In the genomic region with DNA sequence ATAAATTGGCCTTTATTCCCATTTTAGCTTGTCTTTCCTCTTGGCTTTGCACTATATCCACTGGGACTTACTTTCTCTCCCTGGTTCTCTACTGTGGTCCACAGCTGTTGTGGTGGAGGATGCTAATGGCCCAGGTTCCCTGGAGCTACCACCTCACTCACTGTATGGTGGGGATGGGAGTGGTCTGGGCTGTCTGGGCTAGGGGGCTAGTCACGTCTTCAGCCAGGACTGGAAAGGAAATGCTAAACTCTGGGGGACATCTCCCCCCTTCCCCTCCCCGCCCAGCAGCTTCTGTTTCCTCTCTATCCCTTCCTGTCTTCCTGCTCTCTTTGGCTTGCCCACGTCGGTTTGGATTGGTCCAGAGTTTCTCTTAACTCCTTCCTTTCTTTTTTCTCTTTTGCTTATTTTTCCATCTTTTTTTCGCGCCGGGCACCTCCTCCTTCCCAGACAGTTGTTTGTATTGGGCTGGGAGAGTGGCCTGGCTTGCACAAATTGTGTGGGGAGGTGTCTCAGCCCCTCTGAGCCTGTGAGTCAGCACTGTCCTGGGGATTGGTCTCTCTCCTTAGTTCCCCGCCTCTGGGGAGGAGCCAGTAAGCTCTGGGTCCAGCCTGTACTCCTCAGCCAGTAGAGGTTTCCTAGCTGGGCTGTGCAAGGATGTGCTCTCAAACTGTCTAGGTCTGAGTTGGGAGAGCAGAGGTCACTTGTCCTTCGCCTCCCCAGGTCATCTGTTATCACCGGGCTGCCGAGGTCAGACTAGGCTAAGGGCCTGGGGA, we compare ENCODE assay signal across 8 mouse cellular contexts. TPM values are rescaled to one million over a fixed set of nuclear protein-coding genes. Genes with fewer than 3 reads are reported as not detected.
DNase-seq lines count a peak whose midpoint lies in the region; ATAC-seq and TF ChIP-seq lines count a peak whose summit lies in the region.

No protein-coding gene starts in this region.

- 4% methylated on average over 11 of the region's 11 CpGs for WGBS in forebrain, embryonic 14.5 days
- 13% methylated on average over 11 of the region's 11 CpGs for WGBS in heart, postnatal 0 days
- WGBS in liver, postnatal 0 days (ENCODE audit: insufficient replicate concordance), result 11% methylated on average over 11 of the region's 11 CpGs
- WGBS in neural tube, embryonic 14.5 days, result 2% methylated on average over 11 of the region's 11 CpGs

- H3K4me2 ChIP-seq in forebrain, embryonic 14.5 days (ENCODE audit: low read length), result peak overlapping the region; percentile 42
- peak overlapping the region; percentile 85 for H3K4me2 ChIP-seq in heart, postnatal 0 days (ENCODE audit: low read depth, low read length)
- H3K4me2 ChIP-seq in liver, postnatal 0 days (ENCODE audit: low read depth, low read length), result peak overlapping the region; percentile 96
- peak overlapping the region; percentile 54 for H3K4me2 ChIP-seq in neural tube, embryonic 14.5 days (ENCODE audit: low read depth, low read length)

- ATAC-seq in forebrain, embryonic 14.5 days, result no peak; the same call in 1 of the 2 replicates
- peak; percentile 65 for ATAC-seq in heart, postnatal 0 days (ENCODE audit: insufficient read depth, low read depth)
- ATAC-seq in liver, postnatal 0 days, result peak; percentile 54
- peak; percentile 45; the same call in 1 of the 2 replicates for ATAC-seq in neural tube, embryonic 14.5 days (ENCODE audit: low read depth)

- no peak for TF ChIP-seq CTCF in ES-Bruce4 (IDR thresholded peaks at IDR 0.05; ENCODE audit: low read depth, low read length)
- no peak for TF ChIP-seq CTCF in heart, postnatal 0 days (IDR thresholded peaks at IDR 0.05; ENCODE audit: low read depth)
- TF ChIP-seq CTCF in liver, postnatal 0 days (IDR thresholded peaks at IDR 0.05; ENCODE audit: low read depth), result no peak

- H3K27ac ChIP-seq in ES-Bruce4 (ENCODE audit: insufficient read depth, low read length), result peak overlapping the region; percentile 86
- H3K27ac ChIP-seq in forebrain, embryonic 14.5 days (ENCODE audit: low read depth, low read length), result no peak overlapping the region
- peak overlapping the region; percentile 98 for H3K27ac ChIP-seq in heart, postnatal 0 days (ENCODE audit: low read depth)
- H3K27ac ChIP-seq in liver, postnatal 0 days (ENCODE audit: low read depth), result peak overlapping the region; percentile 75
- peak overlapping the region; percentile 52; the same call in 1 of the 2 replicates for H3K27ac ChIP-seq in neural tube, embryonic 14.5 days (ENCODE audit: low read depth, low read length)

- H3K36me3 ChIP-seq in ES-Bruce4 (ENCODE audit: control insufficient read depth, insufficient read depth, low read length, poor library complexity, severe bottlenecking), result peaks cover 4% of the 10 kb centered on the region
- H3K36me3 ChIP-seq in forebrain, embryonic 14.5 days (ENCODE audit: control insufficient read depth, insufficient read depth, low read length), result peaks cover 9% of the 10 kb centered on the region; the same call in 1 of the 2 replicates
- peaks cover 27% of the 10 kb centered on the region for H3K36me3 ChIP-seq in heart, postnatal 0 days (replicated peaks; ENCODE audit: control insufficient read depth, insufficient read depth, low read length)
- peaks cover 29% of the 10 kb centered on the region for H3K36me3 ChIP-seq in liver, postnatal 0 days (replicated peaks; ENCODE audit: insufficient read depth, low read length)
- no peaks in the 10 kb centered on the region for H3K36me3 ChIP-seq in neural tube, embryonic 14.5 days (ENCODE audit: control insufficient read depth, insufficient read depth, low read length)

- H3K4me1 ChIP-seq in ES-Bruce4 (ENCODE audit: control insufficient read depth, insufficient read depth, low read length), result peaks cover 13% of the 10 kb centered on the region
- H3K4me1 ChIP-seq in forebrain, embryonic 14.5 days (ENCODE audit: control insufficient read depth, insufficient read depth, low read length), result peaks cover 20% of the 10 kb centered on the region
- H3K4me1 ChIP-seq in heart, postnatal 0 days (ENCODE audit: control insufficient read depth, insufficient read depth), result peaks cover 12% of the 10 kb centered on the region; the same call in 1 of the 2 replicates
- H3K4me1 ChIP-seq in liver, postnatal 0 days (ENCODE audit: insufficient read depth), result peaks cover 61% of the 10 kb centered on the region
- peaks cover 23% of the 10 kb centered on the region for H3K4me1 ChIP-seq in neural tube, embryonic 14.5 days (ENCODE audit: control insufficient read depth, insufficient read depth, low read length)

- peak; percentile 82 for DNase-seq in c-Kit-positive CD71-positive TER-119-positive erythroid progenitor cells, embryonic 14.5 days (ENCODE audit: low spot score)
- peak; percentile 58 for DNase-seq in forebrain, embryonic 14.5 days (ENCODE audit: low spot score)
- DNase-seq in heart, postnatal 0 days (ENCODE audit: low spot score), result peak; percentile 88
- DNase-seq in kidney, postnatal 4 days, result peak; percentile 82 to 89
- peak; percentile 84 for DNase-seq in liver, postnatal 0 days
- peak; percentile 52 for DNase-seq in urinary bladder, adult 2 months (ENCODE audit: low spot score)

- H3K4me3 ChIP-seq in ES-Bruce4 (ENCODE audit: low read depth, low read length), result peak overlapping the region; percentile 85
- peak overlapping the region; percentile 25 for H3K4me3 ChIP-seq in forebrain, embryonic 14.5 days (ENCODE audit: low read depth, low read length)
- peak overlapping the region; percentile 47 for H3K4me3 ChIP-seq in heart, postnatal 0 days (ENCODE audit: low read depth, low read length)
- H3K4me3 ChIP-seq in liver, postnatal 0 days (ENCODE audit: low read depth, low read length), result peak overlapping the region; percentile 67
- peak overlapping the region; percentile 28 for H3K4me3 ChIP-seq in neural tube, embryonic 14.5 days (ENCODE audit: low read depth, low read length)

- no peaks in the 10 kb centered on the region for H3K27me3 ChIP-seq in ES-Bruce4 (ENCODE audit: control insufficient read depth, insufficient read depth, low read length, poor library complexity, severe bottlenecking)
- H3K27me3 ChIP-seq in forebrain, embryonic 14.5 days (replicated peaks; ENCODE audit: control insufficient read depth, insufficient read depth, low read length), result no peaks in the 10 kb centered on the region
- H3K27me3 ChIP-seq in heart, postnatal 0 days (ENCODE audit: control insufficient read depth, insufficient read depth, low read length), result no peaks in the 10 kb centered on the region
- H3K27me3 ChIP-seq in liver, postnatal 0 days (ENCODE audit: insufficient read depth, low read length), result no peaks in the 10 kb centered on the region
- H3K27me3 ChIP-seq in neural tube, embryonic 14.5 days (ENCODE audit: control insufficient read depth, insufficient read depth, low read length), result no peaks in the 10 kb centered on the region

- peak; percentile 86 for TF ChIP-seq POLR2A in ES-Bruce4 (IDR thresholded peaks at IDR 0.05; ENCODE audit: insufficient read depth, low read length)

- no peaks in the 10 kb centered on the region for H3K9me3 ChIP-seq in ES-Bruce4 (replicated peaks; ENCODE audit: control insufficient read depth, insufficient read depth, low read length, poor library complexity, severe bottlenecking)
- no peaks in the 10 kb centered on the region for H3K9me3 ChIP-seq in forebrain, embryonic 14.5 days (replicated peaks; ENCODE audit: control insufficient read depth, low read length)
- H3K9me3 ChIP-seq in heart, postnatal 0 days (replicated peaks; ENCODE audit: control insufficient read depth, low read length), result no peaks in the 10 kb centered on the region
- H3K9me3 ChIP-seq in liver, postnatal 0 days (ENCODE audit: low read length), result no peaks in the 10 kb centered on the region
- no peaks in the 10 kb centered on the region for H3K9me3 ChIP-seq in neural tube, embryonic 14.5 days (ENCODE audit: control insufficient read depth, low read length)

- H3K9ac ChIP-seq in ES-Bruce4 (ENCODE audit: low read depth, poor library complexity, severe bottlenecking), result peak overlapping the region; percentile 82
- peak overlapping the region; percentile 66; the same call in 1 of the 2 replicates for H3K9ac ChIP-seq in forebrain, embryonic 14.5 days (ENCODE audit: low read length)
- peak overlapping the region; percentile 61 for H3K9ac ChIP-seq in heart, postnatal 0 days (replicated peaks; ENCODE audit: low read depth, low read length)
- peak overlapping the region; percentile 46 for H3K9ac ChIP-seq in liver, postnatal 0 days (replicated peaks)
- peak overlapping the region; percentile 59 for H3K9ac ChIP-seq in neural tube, embryonic 14.5 days (replicated peaks; ENCODE audit: low read depth, low read length)

- peak; percentile 63 for TF ChIP-seq EP300 in ES-Bruce4 (IDR thresholded peaks at IDR 0.05; ENCODE audit: insufficient read depth, low read depth, low read length)
- no peak for TF ChIP-seq EP300 in heart, postnatal 0 days (IDR thresholded peaks at IDR 0.05; ENCODE audit: low read depth)
- no peak for TF ChIP-seq EP300 in liver, postnatal 0 days (IDR thresholded peaks at IDR 0.05; ENCODE audit: low read depth)

RNA-seq across cellular contexts. Expression of gene Shc1, which starts 2.9 kb away (rescaled TPM):
- 87.4 and 88.9 TPM in 2 replicates for polyA plus RNA-seq in ES-Bruce4 (2011; ENCODE audit: insufficient read depth, insufficient read length, low read depth, missing spikeins)
- polyA plus RNA-seq in forebrain, embryonic 14.5 days (2014; fragmentation: Nextera tagmentation; extraction: Ambion mirVana), result 9.9 and 11.8 TPM in 2 replicates
- 82.1 and 125 TPM in 2 replicates for total RNA-seq in heart, postnatal 0 days (2014; rRNA removed; ENCODE audit: low replicate concordance)
- 35.0 and 35.8 TPM in 2 replicates for polyA plus RNA-seq in heart, postnatal 0 days (2015; fragmentation: Nextera tagmentation; extraction: Ambion mirVana)
- polyA plus RNA-seq in liver, postnatal 0 days (2015; fragmentation: Nextera tagmentation; extraction: Ambion mirVana), result 23.8 and 24.7 TPM in 2 replicates
- 4.1 and 18.9 TPM in 2 replicates for polyA plus RNA-seq in neural tube, embryonic 14.5 days (2014; fragmentation: Nextera tagmentation; extraction: Ambion mirVana)
- polyA plus RNA-seq in urinary bladder, adult 2 months (2012; rRNA removed), result 85.7 and 87.7 TPM in 2 replicates

RNA-seq across cellular contexts. Expression of gene Cks1b, which starts 3.0 kb away (rescaled TPM):
- 290 and 304 TPM in 2 replicates for polyA plus RNA-seq in ES-Bruce4 (2011; ENCODE audit: insufficient read depth, insufficient read length, low read depth, missing spikeins)
- polyA plus RNA-seq in forebrain, embryonic 14.5 days (2014; fragmentation: Nextera tagmentation; extraction: Ambion mirVana), result 200 and 269 TPM in 2 replicates
- total RNA-seq in heart, postnatal 0 days (2014; rRNA removed; ENCODE audit: low replicate concordance), result 83.7 and 100 TPM in 2 replicates
- 127 and 129 TPM in 2 replicates for polyA plus RNA-seq in heart, postnatal 0 days (2015; fragmentation: Nextera tagmentation; extraction: Ambion mirVana)
- polyA plus RNA-seq in liver, postnatal 0 days (2015; fragmentation: Nextera tagmentation; extraction: Ambion mirVana), result 130 and 141 TPM in 2 replicates
- 72.0 and 85.4 TPM in 2 replicates for polyA plus RNA-seq in neural tube, embryonic 14.5 days (2014; fragmentation: Nextera tagmentation; extraction: Ambion mirVana)
- 21.7 and 29.6 TPM in 2 replicates for polyA plus RNA-seq in urinary bladder, adult 2 months (2012; rRNA removed)

RNA-seq across cellular contexts. Expression of gene Pygo2, which starts 8.8 kb away (rescaled TPM):
- 41.7 and 43.3 TPM in 2 replicates for polyA plus RNA-seq in ES-Bruce4 (2011; ENCODE audit: insufficient read depth, insufficient read length, low read depth, missing spikeins)
- 35.2 and 41.1 TPM in 2 replicates for polyA plus RNA-seq in forebrain, embryonic 14.5 days (2014; fragmentation: Nextera tagmentation; extraction: Ambion mirVana)
- 24.1 and 49.8 TPM in 2 replicates for total RNA-seq in heart, postnatal 0 days (2014; rRNA removed; ENCODE audit: low replicate concordance)
- polyA plus RNA-seq in heart, postnatal 0 days (2015; fragmentation: Nextera tagmentation; extraction: Ambion mirVana), result 9.6 and 10.4 TPM in 2 replicates
- 5.9 and 6.9 TPM in 2 replicates for polyA plus RNA-seq in liver, postnatal 0 days (2015; fragmentation: Nextera tagmentation; extraction: Ambion mirVana)
- 39.8 and 50.3 TPM in 2 replicates for polyA plus RNA-seq in neural tube, embryonic 14.5 days (2014; fragmentation: Nextera tagmentation; extraction: Ambion mirVana)
- polyA plus RNA-seq in urinary bladder, adult 2 months (2012; rRNA removed), result 34.0 and 38.0 TPM in 2 replicates

RNA-seq across cellular contexts. Expression of gene Flad1, which starts 9.5 kb away (rescaled TPM):
- 16.5 and 25.1 TPM in 2 replicates for polyA plus RNA-seq in ES-Bruce4 (2011; ENCODE audit: insufficient read depth, insufficient read length, low read depth, missing spikeins)
- 34.9 and 41.0 TPM in 2 replicates for polyA plus RNA-seq in forebrain, embryonic 14.5 days (2014; fragmentation: Nextera tagmentation; extraction: Ambion mirVana)
- total RNA-seq in heart, postnatal 0 days (2014; rRNA removed; ENCODE audit: low replicate concordance), result 50.9 and 79.3 TPM in 2 replicates
- 46.6 and 50.8 TPM in 2 replicates for polyA plus RNA-seq in heart, postnatal 0 days (2015; fragmentation: Nextera tagmentation; extraction: Ambion mirVana)
- polyA plus RNA-seq in liver, postnatal 0 days (2015; fragmentation: Nextera tagmentation; extraction: Ambion mirVana), result 18.8 and 20.0 TPM in 2 replicates
- polyA plus RNA-seq in neural tube, embryonic 14.5 days (2014; fragmentation: Nextera tagmentation; extraction: Ambion mirVana), result 29.5 and 30.8 TPM in 2 replicates
- polyA plus RNA-seq in urinary bladder, adult 2 months (2012; rRNA removed), result 30.8 and 34.6 TPM in 2 replicates

RNA-seq across cellular contexts. Expression of gene Pbxip1, which starts 15.3 kb away (rescaled TPM):
- 12.2 and 13.6 TPM in 2 replicates for polyA plus RNA-seq in ES-Bruce4 (2011; ENCODE audit: insufficient read depth, insufficient read length, low read depth, missing spikeins)
- 7.7 and 8.3 TPM in 2 replicates for polyA plus RNA-seq in forebrain, embryonic 14.5 days (2014; fragmentation: Nextera tagmentation; extraction: Ambion mirVana)
- total RNA-seq in heart, postnatal 0 days (2014; rRNA removed; ENCODE audit: low replicate concordance), result 73.2 and 81.0 TPM in 2 replicates
- polyA plus RNA-seq in heart, postnatal 0 days (2015; fragmentation: Nextera tagmentation; extraction: Ambion mirVana), result 75.7 and 84.4 TPM in 2 replicates
- 9.4 and 9.8 TPM in 2 replicates for polyA plus RNA-seq in liver, postnatal 0 days (2015; fragmentation: Nextera tagmentation; extraction: Ambion mirVana)
- polyA plus RNA-seq in neural tube, embryonic 14.5 days (2014; fragmentation: Nextera tagmentation; extraction: Ambion mirVana), result 8.2 and 9.6 TPM in 2 replicates
- 167 and 208 TPM in 2 replicates for polyA plus RNA-seq in urinary bladder, adult 2 months (2012; rRNA removed)

Comparison
In these comparisons a context has a peak if more than half of its experiments do, and no peak if none do; other contexts are left out.
1. H3K4me3 ChIP-seq: peak in every context shown above with its lines; median percentile 85 in ES-Bruce4; 67 in liver, postnatal 0 days; 47 in heart, postnatal 0 days; 28 in neural tube, embryonic 14.5 days; 25 in forebrain, embryonic 14.5 days.
2. H3K4me2 ChIP-seq: peak in every context shown above with its lines; median percentile 96 in liver, postnatal 0 days; 85 in heart, postnatal 0 days; 54 in neural tube, embryonic 14.5 days; 42 in forebrain, embryonic 14.5 days.